Mouse (Mus musculus) bone marrow macrophage, adult 2 months (primary cell): ENCODE measurements around the gene Mdm2.

Experiments
- CTCF ChIP-seq: IDR thresholded peaks from 2 replicates; pipeline ENCODE4 v1.5.1; 2012; ENCODE audit warnings: low read depth, mild to moderate bottlenecking, low read length, moderate library complexity
- POLR2A ChIP-seq: IDR thresholded peaks from 2 replicates; pipeline ENCODE4 v1.6.1; 2012; ENCODE audit warnings: mild to moderate bottlenecking, low read depth, low read length, borderline replicate concordance

GRCm38 (mm10) chr10:117728574-117728973, 18.0 kb upstream of the Mdm2 start:
- TF ChIP-seq CTCF: no peak
- no peak for TF ChIP-seq POLR2A
